ENCODE assay signal across 19 mouse cellular contexts in the genomic region with DNA sequence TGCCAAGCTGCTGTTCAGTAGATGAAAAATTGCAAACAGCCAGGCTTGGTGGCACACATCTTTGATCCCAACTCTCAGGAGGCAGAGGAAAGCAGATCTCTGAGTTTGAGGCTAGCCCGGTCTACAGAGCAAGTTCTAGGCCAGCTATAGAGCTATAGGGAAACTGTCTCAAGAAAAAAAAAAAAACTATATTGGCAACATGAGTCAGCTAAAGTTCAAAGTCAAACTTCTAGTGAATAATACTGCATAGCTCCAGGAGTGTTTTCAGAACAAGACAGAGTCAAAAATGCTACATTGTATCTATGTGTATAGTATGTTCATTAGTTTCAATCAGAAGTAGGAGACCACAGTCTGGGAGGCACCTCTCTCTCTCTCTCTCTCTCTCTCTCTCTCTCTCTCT. TPM values are rescaled to one million over a fixed set of nuclear protein-coding genes. Genes with fewer than 3 reads are reported as not detected.
"Had no signal": no experiment of that assay in that cellular context is flagged by ENCODE, and none has a peak within 500 bp of the region (broad histone marks: within the 10 kb centered on the region; RNA-seq: fewer than 3 reads in every experiment).

No protein-coding gene starts in this region.

- DNase-seq: lung, adult 18-20 months; lung, embryonic 14.5 days; lung, postnatal 14 days; lung, postnatal 36 days; spleen, adult 18-20 months; thymus, adult 18-20 months; thymus, postnatal 14 days; thymus, postnatal 36 days had no signal

- H3K36me3 ChIP-seq: midbrain, embryonic 13.5 days; midbrain, embryonic 15.5 days; neural tube, embryonic 12.5 days had no signal

- H3K4me3 ChIP-seq: megakaryocyte, embryonic 14.5 days; midbrain, embryonic 13.5 days; midbrain, embryonic 15.5 days; neural tube, embryonic 12.5 days had no signal

- H3K9me3 ChIP-seq: midbrain, embryonic 13.5 days; midbrain, embryonic 15.5 days; neural tube, embryonic 12.5 days had no signal

- H3K9ac ChIP-seq: liver, embryonic 14.5 days; lung, embryonic 14.5 days; midbrain, embryonic 13.5 days; midbrain, embryonic 15.5 days; neural tube, embryonic 12.5 days had no signal

- H3K27ac ChIP-seq: liver, embryonic 14.5 days; macrophage; midbrain, embryonic 13.5 days; midbrain, embryonic 15.5 days; neural tube, embryonic 12.5 days had no signal

- H3K4me2 ChIP-seq: lung, embryonic 14.5 days; midbrain, embryonic 11.5 days; midbrain, embryonic 13.5 days; midbrain, embryonic 15.5 days; neural tube, embryonic 12.5 days had no signal

- H3K4me1 ChIP-seq: megakaryocyte, embryonic 14.5 days; midbrain, embryonic 13.5 days; midbrain, embryonic 15.5 days; neural tube, embryonic 12.5 days had no signal

- ATAC-seq: midbrain, embryonic 13.5 days; midbrain, embryonic 15.5 days had no signal

RNA-seq across cellular contexts. Expression of a gene that starts 9.6 kb away (rescaled TPM):
- polyA plus RNA-seq: lung, embryonic 14.5 days; lung, embryonic 16.5 days; macrophage; midbrain, embryonic 11.5 days; midbrain, embryonic 13.5 days; midbrain, embryonic 15.5 days; midbrain, postnatal 0 days; neural tube, embryonic 12.5 days; neural tube, embryonic 14.5 days; thymus, postnatal 0 days had no signal

RNA-seq across cellular contexts. Expression of a gene that starts 46.9 kb away (rescaled TPM):
- polyA plus RNA-seq: liver, embryonic 14.5 days; lung, embryonic 14.5 days; lung, embryonic 16.5 days; macrophage; midbrain, embryonic 11.5 days; midbrain, embryonic 13.5 days; midbrain, embryonic 15.5 days; midbrain, postnatal 0 days; neural tube, embryonic 12.5 days; neural tube, embryonic 14.5 days had no signal
